Mouse (Mus musculus): ENCODE data around the gene Rps5.

DNA sequence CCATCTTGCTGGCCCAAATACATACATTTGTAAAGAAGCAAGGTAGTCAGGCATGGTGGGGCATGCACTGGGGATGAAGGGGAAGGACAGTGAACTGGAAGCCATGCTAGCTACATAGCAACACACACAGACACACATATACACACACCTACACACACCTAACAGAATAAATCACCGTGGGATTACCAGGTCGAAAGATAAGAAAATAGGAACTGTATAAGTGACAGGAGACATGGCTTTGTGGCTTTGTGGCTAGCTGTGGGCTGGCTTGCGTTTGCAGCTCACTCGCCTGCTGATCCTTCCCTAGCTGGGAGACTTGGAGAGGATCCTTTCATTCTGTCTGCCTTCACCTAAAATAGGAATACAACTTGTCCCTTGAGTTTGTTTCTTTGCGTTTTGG lies 20.6 kb upstream of the Rps5 start:
- TF ChIP-seq POLR2A (IDR thresholded peaks at IDR 0.05; ENCODE audit: low read depth, low read length) (no peak), CTCF (IDR thresholded peaks at IDR 0.05; ENCODE audit: extremely low read depth, insufficient read length, insufficient replicate concordance, low read depth, low read length) (no peak)
